Mouse (Mus musculus): ENCODE data around the gene 1700013F07Rik.
"Not testable (repeated sequence)": the region's sequence is repeated elsewhere in the genome, so short reads cannot be mapped to it uniquely, and the experiment has no call there.

1700013F07Rik gene

DNA sequence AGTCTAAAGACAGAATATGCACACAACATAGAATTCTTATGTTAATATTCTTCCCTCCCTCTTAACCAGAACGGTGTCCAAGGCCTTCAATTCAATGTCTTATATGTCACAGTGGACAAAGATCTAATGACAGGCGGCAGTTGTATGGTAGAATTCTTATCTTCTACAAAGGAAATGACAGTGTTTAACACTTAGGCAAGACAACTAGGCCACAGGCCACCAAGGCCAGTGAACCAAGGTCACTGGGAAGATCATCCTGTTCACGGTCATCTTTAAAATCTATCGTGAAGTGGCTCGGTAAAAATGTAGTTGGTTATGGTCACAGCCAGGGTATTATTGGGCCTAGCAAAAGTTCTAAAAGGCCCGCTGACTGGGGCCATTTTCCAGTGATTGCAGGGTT lies at the start of gene 1700013F07Rik:
TSS of gene 1700013F07Rik (plus strand) at position 200 of the 400 bp plus-strand sequence.
- DNase-seq, result no peak

DNA sequence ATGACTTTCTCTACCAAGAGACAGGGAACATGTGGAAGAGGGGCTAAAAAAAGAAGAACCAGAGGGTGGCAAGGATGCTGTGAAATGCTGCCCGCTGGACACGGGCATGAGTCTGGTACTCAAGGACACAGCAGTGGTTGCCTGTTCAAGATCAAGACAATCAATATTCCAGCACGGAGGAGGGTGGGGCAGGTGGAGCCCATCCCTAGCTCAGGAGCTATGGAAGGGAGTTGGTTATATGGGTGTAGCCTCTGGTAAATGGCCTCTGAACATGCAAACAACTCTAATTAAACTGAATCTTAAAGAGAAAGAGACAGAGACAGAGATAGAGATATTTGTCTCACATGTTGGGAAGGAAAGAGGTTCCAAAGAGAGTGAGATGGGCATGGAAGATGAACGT lies 49.2 kb upstream of the 1700013F07Rik start:
- no peak for DNase-seq

DNA sequence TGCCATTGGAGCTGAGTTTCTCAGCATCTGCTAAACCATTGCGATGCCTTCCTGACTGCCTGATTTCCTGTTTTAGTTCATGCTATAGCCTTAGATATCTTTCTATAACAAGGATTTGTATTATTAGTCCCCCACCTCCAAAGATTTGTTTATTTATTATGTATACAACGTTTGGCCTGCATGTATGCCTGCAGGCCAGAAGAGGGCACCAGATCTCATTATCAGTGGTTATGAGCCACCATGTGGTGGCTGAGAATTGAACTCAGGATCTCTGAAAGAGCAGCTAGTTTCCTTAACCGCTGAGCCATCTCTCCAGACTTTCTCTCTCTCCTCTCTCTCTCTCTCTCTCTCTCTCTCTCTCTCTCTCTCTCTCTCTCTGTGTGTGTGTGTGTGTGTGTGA lies 44.0 kb upstream of the 1700013F07Rik start:
- no peak for DNase-seq

DNA sequence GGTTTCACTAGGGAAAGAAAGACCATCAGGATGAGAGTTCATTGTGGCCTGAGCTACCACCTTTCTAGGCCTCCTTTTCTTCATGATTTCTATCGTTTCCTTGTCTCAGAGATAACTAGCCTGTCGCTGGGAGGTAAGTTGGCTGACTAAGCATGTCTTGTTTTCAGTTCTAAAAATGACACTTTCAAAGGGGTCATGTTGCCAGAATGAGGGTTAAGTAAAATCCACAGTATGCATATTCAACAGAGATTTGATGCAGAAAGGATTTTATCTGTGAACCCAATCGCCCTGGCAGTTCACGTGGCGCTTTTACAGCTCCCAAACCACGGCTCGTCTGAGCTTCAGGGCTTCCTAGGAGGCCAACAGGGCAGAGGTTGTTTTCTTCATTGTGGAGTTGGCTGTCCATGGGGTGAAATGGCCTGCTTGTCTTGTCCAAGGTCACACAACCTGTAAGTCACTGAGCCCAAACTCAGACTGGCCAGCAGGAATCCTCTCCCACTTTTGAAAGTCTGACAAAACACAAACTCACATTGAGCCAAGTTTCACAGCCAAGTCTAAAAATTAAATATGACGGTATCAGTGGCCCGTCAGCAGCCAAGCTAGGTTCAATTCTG lies 39.0 kb upstream of the 1700013F07Rik start:
- DNase-seq, result no peak

DNA sequence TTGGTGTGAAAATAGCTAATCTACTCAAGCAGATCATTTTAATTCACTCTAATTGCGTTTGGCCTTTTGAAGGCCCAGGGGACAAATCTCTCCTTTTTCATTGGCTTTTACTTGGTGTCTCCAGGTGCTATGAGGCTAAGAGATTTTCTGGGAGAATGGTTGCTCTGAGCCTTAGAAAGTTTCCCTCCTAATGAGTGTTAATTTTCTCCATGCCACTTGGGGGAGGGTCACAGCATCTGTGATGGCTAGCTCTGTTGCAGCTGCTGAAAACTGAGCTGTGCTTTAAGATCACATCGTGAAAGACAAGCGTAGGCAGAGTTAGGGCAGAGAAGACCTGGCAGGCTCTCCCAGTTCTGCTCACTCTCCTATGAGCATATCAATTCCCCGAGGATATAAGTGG lies 38.5 kb upstream of the 1700013F07Rik start:
- no peak for DNase-seq

DNA sequence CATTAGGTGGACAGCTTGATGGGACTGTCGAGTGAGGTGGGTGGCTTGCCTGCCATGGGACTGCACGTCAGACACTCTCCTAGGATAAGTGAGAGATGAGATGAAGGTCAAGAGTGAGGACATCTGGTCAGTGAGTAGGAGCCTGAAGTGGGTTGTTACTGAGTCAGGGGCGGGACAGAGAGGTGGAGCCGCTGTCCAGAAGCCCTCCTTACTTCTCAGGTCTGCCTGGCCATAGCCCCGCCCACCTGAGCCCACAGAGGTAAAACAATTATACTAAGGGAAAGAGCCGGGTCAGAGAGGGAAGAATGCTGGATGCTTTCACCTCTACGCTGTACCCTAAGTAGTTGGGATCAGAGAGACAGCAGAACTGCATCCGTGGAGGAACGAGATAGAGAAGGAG lies 36.3 kb upstream of the 1700013F07Rik start:
- no peak for DNase-seq

DNA sequence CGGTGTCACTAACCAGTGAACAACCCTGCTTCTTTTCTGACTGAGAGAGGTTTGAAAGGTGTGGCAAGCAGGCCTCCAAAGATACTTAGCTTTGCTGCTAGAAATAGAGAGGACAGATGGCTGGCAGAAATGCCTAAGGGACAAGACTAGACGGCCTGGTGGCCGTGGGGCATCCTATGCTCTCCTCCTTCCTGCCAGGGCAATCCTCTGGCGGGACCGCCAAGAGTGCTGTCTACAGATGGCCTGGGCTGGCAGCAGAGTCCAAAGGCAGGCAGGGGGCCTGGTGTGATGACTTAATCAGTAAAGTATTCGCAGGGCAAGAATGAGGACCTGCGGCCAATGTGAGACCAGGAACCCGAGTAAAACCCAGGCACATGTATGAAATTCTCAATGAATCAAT lies 34.1 kb upstream of the 1700013F07Rik start:
- DNase-seq, result no peak

DNA sequence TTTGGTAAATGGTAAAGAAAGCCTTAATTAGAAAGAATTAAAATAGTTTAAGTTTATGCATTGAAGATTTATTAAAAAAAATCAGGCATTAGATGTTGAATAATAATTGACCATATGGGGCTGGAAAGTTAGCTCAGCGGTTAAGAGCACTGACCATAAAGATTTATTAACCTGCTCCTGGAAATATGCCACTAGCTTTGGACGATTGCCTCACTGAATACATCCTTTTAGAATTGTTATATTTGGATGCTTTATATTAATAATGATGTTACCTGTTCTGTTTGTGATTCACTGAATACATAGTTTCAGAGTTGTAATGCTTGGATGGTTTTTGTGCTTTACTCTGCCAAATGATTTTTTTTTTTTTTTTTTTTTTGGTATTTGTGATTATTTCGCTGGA lies 32.5 kb upstream of the 1700013F07Rik start:
- not testable (repeated sequence) for DNase-seq

DNA sequence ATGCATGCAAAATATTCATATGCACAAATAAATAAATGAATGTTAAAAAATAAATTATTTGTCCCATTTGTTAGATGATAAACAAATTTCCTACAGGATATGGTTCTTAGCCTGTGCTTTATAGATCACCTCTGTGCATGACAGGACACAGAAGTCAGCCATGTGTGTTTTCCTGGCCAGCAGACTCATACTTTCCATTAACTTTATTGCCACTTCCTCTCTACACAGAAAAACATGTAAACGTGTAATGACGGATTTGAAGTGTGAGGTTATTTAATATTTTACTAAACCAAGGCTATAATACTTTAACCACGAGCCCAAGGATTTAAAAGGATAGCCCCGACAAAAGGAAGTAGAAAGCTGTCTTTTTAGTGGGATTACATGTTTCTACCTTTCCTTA lies 30.0 kb upstream of the 1700013F07Rik start:
- DNase-seq, result no peak

DNA sequence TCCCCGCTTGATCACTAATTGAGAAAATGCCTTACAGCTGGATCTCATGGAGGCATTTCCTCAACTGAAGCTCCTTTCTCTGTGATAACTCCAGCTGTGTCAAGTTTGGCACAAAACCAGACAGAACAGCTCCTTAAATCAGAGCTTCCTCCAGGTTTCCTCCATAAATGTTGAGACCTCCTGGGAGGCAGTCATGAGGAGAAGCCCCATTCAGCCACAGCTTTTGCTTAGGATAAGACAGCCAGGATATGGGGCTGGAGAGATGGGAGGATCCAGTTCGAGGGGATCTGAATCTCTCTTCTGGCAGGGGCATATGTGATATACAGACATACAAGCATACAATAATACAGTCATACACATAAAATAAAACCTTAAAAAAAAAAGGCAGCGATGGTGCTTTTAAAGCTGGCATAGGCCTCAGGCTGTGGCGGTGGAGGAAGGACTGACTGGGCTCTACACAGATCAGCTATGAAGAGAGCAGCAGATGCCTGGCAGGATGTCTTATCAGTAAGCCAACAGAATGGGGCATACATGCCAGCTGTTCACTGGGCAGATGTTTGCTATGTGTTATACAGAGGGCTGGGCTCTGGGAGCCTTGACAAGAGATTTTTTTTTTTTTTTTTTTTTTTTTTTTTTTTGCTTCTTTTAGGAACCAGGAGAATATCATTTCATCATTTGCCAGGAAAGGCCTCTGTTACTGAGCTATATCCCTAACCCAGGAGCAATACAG lies 25.0 kb upstream of the 1700013F07Rik start:
- no peak for DNase-seq

DNA sequence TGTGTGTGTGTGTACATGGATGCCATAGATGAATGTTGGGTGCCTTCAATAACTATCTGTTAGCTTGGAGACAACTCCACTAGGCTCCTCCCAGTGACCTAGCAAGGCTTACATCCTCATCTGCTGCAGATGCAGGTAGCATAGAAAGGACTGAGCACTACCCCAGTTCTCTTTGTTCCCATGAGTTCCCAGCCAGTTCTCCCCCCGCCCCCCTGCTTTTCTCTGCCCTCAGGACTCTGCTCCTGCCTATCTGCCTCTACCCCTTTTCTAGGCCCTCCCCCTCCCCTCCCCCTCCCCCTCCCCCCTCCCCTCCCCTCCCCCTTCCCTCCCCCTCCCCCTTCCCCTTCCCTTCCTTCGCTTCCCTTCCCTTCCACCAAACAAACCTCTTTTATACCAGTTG lies 23.8 kb upstream of the 1700013F07Rik start:
- DNase-seq, result no peak

DNA sequence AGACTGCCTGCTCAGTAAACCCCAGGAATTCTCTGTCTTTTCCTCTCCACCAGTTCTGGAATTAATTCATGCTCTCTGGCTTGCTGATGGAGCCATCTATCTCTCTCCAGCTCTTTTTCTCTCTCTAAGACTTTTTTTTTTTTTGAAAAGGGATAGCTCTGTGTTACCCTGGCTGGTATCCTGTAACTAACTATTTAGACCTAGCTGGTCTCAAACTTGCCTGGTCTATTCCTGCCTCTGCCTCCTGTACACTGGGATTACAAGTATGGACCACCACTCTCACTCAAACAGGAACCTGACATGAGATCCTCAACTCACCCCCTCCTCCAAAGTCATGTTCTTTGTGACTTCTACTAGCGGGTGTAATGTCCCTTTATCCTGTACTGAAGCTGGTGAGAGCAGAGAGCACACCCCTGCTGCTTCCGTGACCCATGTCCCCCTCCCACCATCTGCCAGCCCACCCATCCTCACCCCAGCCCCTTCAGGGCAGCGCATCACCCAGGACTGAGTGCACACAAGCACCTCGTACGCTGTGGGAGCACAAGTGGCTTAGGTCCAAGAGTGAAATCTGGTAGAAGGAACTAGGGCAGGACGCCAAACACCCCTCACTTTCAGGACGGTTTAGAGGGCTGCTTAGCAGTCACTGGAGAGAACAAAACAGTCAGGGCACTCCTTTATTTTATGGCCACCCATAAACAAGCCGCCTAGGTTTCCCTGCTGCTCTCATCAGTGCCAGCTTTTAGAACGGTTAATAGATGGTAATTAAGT lies 23.1 kb upstream of the 1700013F07Rik start:
- DNase-seq, result peak; percentile 29

DNA sequence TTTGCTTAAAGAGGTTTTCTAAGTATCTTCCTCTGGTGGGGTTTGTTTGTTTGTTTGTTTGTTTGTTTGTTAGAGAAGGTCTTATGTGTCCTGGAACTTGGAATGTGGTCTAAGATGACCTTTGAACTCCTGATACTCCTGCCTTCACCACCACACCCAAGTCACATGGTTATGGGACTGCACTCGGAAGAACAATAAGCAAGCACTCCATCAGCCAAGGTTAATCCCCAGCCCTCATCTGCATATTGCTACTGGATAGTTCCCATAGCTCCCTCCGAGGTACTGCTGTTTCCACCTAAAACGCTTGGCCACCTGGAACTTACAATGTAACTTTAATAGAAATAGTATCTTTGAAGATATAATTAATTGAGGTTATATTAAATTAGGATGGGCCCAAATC lies 20.5 kb upstream of the 1700013F07Rik start:
- no peak for DNase-seq

DNA sequence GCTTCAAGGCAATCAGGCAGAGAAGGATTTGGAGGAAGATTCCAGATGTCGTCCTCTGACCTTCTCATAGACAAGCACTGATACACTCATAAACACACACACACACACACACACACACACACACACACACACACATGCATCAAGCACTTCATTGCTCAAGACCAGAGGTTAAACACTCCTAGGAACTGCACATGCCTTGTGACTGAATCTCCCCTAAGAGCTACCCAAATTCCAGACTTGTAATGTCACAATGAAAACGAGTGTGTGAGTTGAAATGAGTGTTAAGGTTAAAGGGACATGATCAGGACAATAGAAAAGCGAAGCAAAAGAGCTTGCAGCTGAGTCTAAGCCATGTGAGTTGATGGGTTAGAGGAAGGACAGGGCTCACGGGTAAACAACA lies 15.7 kb upstream of the 1700013F07Rik start:
- DNase-seq, result no peak

DNA sequence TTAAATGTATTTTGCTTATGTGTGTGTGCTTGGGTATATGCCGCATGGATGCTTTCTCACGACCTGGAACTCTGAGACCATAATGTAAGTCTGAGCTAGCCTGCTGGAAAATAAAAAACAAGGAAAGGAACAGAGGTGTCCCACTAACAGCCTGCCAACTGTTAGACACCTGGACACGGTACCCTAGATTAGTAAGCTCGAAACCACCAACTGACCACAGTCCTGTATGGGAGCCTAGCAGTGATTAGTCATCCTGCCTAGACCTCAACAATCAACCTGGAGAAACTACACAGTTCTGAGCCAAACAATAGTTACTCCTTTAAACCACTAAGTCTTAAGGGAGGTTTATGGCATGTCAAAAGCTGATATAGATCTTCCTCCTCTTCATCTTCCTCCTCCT lies 10.5 kb upstream of the 1700013F07Rik start:
- DNase-seq, result no peak

DNA sequence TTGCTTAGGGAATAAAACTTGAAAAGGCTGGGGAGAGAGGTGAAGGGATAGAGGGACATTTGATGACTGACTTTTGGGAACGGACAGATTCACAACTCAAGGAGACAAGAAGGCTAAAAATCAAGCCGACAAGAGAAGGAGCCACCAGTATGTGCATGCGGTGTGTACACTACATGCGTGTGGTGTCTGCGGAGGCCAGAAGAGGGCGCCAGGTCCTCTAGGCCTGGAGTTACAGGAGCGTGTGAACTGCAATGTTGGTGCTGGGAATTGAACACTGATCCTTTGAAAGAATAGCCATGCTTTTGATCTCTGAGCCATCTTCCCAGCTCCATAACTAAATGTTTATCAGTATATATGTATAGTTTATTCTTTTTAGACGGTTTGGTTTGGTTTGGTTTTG lies 5.5 kb upstream of the 1700013F07Rik start:
- no peak for DNase-seq

DNA sequence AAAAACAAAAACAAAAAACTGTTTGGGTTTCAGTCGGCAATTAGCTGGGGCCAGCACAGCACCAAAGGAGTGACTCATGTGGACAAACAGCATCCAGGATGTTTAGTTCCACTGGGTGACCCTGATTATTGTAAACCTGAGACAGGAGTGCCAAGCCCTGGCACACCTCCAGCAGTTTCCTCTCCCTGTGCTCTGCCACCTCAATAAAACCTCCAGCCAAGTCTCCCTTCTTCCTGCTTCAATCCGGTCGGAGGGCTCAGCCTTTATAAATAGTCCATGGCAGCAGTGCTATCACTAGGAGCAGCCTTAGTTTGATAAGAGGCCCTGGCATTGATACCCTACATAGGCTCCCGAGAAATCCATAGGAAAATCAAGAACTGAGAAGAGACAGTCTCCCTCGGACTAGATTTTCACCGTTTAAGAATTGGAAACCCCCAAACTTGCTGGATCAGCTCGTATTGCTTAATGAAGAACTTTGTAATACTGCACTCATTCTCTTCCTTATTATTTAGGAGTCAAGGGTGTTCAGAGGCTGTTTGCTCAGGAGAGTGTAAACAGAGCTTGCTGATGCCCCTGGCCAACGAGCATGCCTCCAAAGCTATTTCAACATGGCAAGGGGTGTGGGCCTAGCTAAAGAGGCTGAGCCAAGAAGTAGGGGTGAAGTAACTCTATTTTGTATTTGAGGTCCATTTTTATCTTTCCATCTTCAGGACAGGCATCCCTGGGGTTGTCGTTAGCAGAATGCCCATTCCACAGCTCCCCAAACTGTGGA lies 650 bp upstream of the 1700013F07Rik start:
- no peak for DNase-seq

DNA sequence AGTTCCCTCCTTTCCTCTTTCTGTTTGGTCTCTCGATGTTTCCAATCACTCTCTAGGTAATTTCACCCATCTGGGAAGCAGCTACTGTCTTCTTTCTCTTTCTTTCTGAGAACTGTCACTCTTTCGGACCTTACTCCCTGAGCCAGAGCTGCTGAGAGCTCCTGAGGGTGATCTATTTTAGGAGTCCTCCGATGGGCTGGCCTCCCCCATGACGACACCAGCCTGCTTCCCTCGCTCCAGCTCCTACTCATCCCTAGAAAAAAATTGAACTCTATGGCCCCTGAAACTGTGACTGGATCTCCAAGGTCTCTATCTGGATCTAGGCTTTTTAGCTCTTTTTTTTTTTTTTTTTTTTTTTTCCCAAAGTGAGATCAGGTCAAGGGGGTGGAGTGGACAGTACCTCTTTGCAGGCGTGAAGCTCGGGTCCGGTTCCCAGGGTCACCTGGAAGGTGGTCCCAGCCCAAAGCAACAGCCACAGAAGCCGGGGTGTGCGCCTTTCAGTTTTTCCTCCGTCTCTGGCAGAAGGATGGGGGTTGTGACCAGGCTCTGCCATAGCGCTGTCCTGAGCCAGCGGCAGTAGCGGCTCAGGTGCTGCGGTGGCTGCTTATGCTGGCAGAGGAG lies 2.1 kb downstream of the 1700013F07Rik start:
- peak; percentile 53 for DNase-seq

DNA sequence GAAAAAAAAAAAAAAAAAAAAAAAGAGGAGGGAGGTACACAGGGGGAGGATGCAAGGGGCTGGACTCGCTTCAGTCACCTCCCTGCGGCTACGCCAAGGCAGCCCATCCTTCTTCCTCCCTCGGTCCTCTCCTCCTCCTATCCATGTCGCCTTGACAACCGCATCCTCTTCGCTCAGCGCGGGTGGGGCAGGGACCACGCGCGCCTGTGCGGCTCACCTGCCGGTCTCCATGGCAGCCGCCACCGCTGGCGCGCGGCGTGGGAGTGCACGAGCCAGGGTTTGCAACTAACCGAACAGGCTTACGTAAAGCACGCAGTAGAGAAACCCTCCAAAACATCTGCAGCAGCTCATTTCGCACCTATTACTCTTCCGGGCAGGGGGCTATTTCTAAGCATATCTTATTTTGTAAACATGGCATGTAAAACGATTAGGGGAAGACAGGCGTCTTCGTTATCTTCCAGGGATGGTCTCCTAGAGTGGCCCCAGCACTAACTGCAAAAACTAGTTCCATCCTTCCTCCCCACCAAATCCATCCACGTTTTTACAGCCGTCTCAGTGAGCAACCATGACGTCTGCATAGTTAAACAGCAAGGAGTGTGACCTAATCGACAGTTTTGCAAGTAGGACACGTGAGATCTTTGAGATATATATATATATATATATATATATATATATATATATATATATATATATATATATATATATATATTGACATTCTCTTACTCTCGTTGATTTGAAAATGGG lies 2.7 kb downstream of the 1700013F07Rik start, which contains the start of gene 5330417C22Rik:
TSS of gene 5330417C22Rik (minus strand) at position 20 of the 744 bp plus-strand sequence.
- peak; percentile 95 for DNase-seq

DNA sequence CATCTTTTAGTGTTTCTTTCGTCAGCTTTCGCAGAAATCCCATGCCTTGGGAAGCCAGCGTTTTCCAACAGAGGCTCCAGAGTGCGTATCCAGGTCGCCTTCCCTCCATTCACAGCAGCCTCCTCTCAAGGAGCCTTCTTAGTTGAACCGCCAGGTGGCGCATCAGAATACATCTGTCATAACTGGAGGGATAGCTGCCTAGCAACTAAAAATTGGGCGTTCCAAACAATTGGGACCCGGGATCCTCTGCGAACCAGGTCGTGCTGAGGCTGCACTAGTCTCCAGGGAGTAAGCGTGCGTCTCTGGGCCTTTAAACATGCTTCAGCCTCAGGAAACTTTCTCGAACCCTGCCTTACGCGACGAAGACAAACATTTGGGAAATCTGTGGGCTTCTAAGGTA lies 3.4 kb downstream of the 1700013F07Rik start:
- DNase-seq, result peak; percentile 93

DNA sequence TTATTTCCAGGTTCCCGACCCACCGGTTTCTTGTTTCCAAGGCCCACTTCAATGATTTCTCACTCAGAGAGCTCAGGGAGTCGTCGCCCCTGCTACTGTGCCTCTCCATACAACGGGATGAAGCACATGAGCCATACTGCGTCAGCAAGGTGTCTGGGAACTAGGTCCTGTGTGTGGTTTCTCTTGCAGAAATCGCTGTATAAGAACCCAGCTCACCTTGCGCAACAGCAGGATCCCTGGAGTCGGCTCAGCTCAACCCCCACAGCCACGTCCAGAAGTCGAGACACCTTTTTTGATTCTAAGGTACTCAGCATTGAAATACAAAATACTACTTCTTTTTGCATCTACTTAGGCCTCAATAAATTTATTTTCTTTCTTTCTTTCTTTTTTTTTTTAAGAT lies 8.3 kb downstream of the 1700013F07Rik start:
- no peak for DNase-seq

DNA sequence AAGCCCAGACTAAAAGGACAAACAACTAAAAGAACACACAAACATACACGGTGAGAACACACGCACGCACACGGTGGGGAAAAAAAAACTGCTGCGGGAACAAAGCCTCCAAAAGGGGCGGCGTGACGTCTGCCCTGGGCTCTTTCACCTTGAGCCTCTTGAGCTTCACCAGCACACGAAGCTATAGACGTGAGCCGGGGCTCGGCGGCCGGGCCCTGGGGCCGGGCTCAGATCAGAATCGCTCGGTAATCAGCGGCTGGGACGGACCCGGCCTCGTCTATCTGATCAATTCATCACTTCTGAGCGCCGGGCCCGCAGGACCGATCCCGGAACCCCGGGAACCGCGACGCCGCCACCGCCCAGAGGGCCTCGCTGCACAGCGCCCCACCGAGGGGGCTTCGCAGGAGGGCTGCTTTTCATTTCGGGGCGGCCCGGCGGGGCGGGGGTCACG lies 20.2 kb downstream of the 1700013F07Rik start:
- no peak for DNase-seq
